Mouse (Mus musculus) small intestine, adult 2 months (tissue): Measurements from ENCODE around the gene Lrrc40.

Source experiments
- CTCF ChIP-seq: fragments of 200-500 bp; IDR thresholded peaks from 2 replicates; pipeline ENCODE4 v1.5.1; 2012; ENCODE audit warnings: low read depth, mild to moderate bottlenecking, control low read depth, inconsistent platforms, low read length, moderate library complexity, mixed read lengths; ENCODE audit not compliant: insufficient replicate concordance, insufficient read length; ENCODE audit errors: extremely low read depth
- POLR2A ChIP-seq: fragments of 200-500 bp; IDR thresholded peaks from 2 replicates; pipeline ENCODE4 v1.6.1; 2012; ENCODE audit warnings: low read depth, mild to moderate bottlenecking, control low read depth, inconsistent platforms, low read length, moderate library complexity

GRCm38 (mm10) chr3:157993322-157993721, 43.1 kb upstream of the Lrrc40 start:
- TF ChIP-seq POLR2A = no peak
- no peak for TF ChIP-seq CTCF
